Mouse (Mus musculus): ENCODE data around the gene Slc38a4.

DNA sequence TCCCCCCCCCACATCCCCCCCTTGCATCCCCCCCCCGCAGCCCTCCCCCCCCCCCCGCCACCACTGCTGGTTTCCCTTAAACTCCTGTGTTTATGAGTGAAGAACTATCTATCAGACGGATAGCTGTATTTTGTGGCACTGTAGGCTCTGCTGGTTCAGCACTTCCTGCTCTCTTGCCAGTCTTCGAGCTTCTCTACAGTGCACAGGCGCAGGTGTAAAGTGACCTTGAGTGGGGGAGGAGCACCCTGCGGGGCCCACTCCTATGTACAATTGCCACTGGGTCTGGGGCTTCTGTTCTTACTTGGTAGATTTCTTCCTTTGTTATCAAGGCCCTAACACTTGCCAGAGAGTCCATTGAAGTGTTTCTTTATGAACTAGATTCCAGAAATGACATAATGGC, 33.0 kb downstream of the Slc38a4 start:
- TF ChIP-seq FLI1 (IDR thresholded peaks at IDR 0.05; ENCODE audit: low read length), result no peak
- no peak for TF ChIP-seq GATA1 (IDR thresholded peaks at IDR 0.05; ENCODE audit: borderline replicate concordance, low read length)
